Comparison of ENCODE assay signal across 19 mouse cellular contexts in genomic region chr5:32071314-32071713, GRCm38 (mm10).
DNase-seq lines count a peak whose midpoint lies in the region; ATAC-seq and TF ChIP-seq lines count a peak whose summit lies in the region.
"Had no signal": no experiment of that assay in that cellular context is flagged by ENCODE, and none has a peak within 500 bp of the region (broad histone marks: within the 10 kb centered on the region; RNA-seq: fewer than 3 reads in every experiment).

No protein-coding gene starts in this region.

- H3K4me3 ChIP-seq in limb, embryonic 14.5 days (replicated peaks; ENCODE audit: low read length), result no peak overlapping the region
- H3K4me3 ChIP-seq in midbrain, embryonic 10.5 days, result no peak overlapping the region
- H3K4me3 ChIP-seq: forebrain, embryonic 15.5 days; heart, embryonic 13.5 days; hindbrain, embryonic 15.5 days; liver, embryonic 15.5 days; neural tube, embryonic 15.5 days had no signal

- H3K4me2 ChIP-seq in limb, embryonic 14.5 days (replicated peaks; ENCODE audit: low read depth, low read length, severe bottlenecking), result no peak overlapping the region
- H3K4me2 ChIP-seq: forebrain, embryonic 15.5 days; heart, embryonic 13.5 days; hindbrain, embryonic 15.5 days; liver, embryonic 15.5 days; neural tube, embryonic 15.5 days had no signal

- H3K27me3 ChIP-seq in limb, embryonic 14.5 days (ENCODE audit: control insufficient read depth, insufficient read depth, low read length), result no peaks in the 10 kb centered on the region
- H3K27me3 ChIP-seq in midbrain, embryonic 10.5 days (ENCODE audit: low read depth, poor library complexity, severe bottlenecking), result no peaks in the 10 kb centered on the region
- H3K27me3 ChIP-seq: forebrain, embryonic 15.5 days; heart, embryonic 13.5 days; hindbrain, embryonic 15.5 days; liver, embryonic 15.5 days; neural tube, embryonic 15.5 days; Patski had no signal

- H3K36me3 ChIP-seq in limb, embryonic 14.5 days (ENCODE audit: control insufficient read depth, insufficient read depth, low read length), result no peaks in the 10 kb centered on the region
- no peaks in the 10 kb centered on the region for H3K36me3 ChIP-seq in midbrain, embryonic 10.5 days
- H3K36me3 ChIP-seq: forebrain, embryonic 15.5 days; heart, embryonic 13.5 days; hindbrain, embryonic 15.5 days; liver, embryonic 15.5 days; neural tube, embryonic 15.5 days had no signal

- 17% methylated on average over 4 of the region's 4 CpGs for WGBS in limb, embryonic 14.5 days
- 81% methylated on average over 4 of the region's 4 CpGs for WGBS in midbrain, embryonic 10.5 days

- H3K9me3 ChIP-seq in limb, embryonic 14.5 days (ENCODE audit: control insufficient read depth, low read length), result no peaks in the 10 kb centered on the region
- no peaks in the 10 kb centered on the region for H3K9me3 ChIP-seq in midbrain, embryonic 10.5 days (replicated peaks)
- H3K9me3 ChIP-seq: forebrain, embryonic 15.5 days; heart, embryonic 13.5 days; hindbrain, embryonic 15.5 days; liver, embryonic 15.5 days; neural tube, embryonic 15.5 days had no signal

- peak; percentile 45; the same call in 1 of the 2 replicates for ATAC-seq in frontal cortex, adult (ENCODE audit: low TSS enrichment)
- ATAC-seq in limb, embryonic 14.5 days (ENCODE audit: low FRiP score, low read depth), result no peak
- ATAC-seq: forebrain, embryonic 15.5 days; Patski had no signal

- H3K27ac ChIP-seq in limb, embryonic 14.5 days (replicated peaks; ENCODE audit: low read depth, low read length), result 0 out of 2 replicates have a peak overlapping the region, but pooled peaks have one; percentile 40
- H3K27ac ChIP-seq in midbrain, embryonic 10.5 days (replicated peaks), result no peak overlapping the region
- H3K27ac ChIP-seq: forebrain, embryonic 15.5 days; heart, embryonic 13.5 days; hindbrain, embryonic 15.5 days; liver, embryonic 15.5 days; neural tube, embryonic 15.5 days had no signal

- no peak for DNase-seq in frontal cortex, postnatal 10 days (ENCODE audit: low spot score in 2 of 2)
- peak; percentile 5 for DNase-seq in kidney, postnatal 10 days
- DNase-seq in kidney, adult 18-20 months, result no peak
- peak; percentile 55 for DNase-seq in NIH3T3 (ENCODE audit: low read depth)
- no peak for DNase-seq in limb, embryonic 14.5 days (ENCODE audit: low spot score)
- no peak for DNase-seq in midbrain, embryonic 10.5 days (ENCODE audit: low spot score)
- DNase-seq in adrenal gland, adult 2 months, result no peak
- DNase-seq: cerebellum, adult 11 months; kidney, adult 9 months; lung, postnatal 14 days; right cerebral cortex, postnatal 4 days; thymus, postnatal 36 days had no signal

- TF ChIP-seq POLR2A in limb, embryonic 14.5 days (IDR thresholded peaks at IDR 0.05; ENCODE audit: borderline replicate concordance, extremely low read depth, insufficient read depth, insufficient read length), result no peak

- H3K9ac ChIP-seq in limb, embryonic 14.5 days (ENCODE audit: low read depth, low read length, severe bottlenecking), result no peak overlapping the region
- H3K9ac ChIP-seq: forebrain, embryonic 15.5 days; heart, embryonic 13.5 days; hindbrain, embryonic 15.5 days; liver, embryonic 15.5 days; neural tube, embryonic 15.5 days had no signal

- peaks cover 13% of the 10 kb centered on the region for H3K4me1 ChIP-seq in limb, embryonic 14.5 days (ENCODE audit: control insufficient read depth, insufficient read depth, low read length)
- H3K4me1 ChIP-seq in midbrain, embryonic 10.5 days, result no peaks in the 10 kb centered on the region
- H3K4me1 ChIP-seq: forebrain, embryonic 15.5 days; hindbrain, embryonic 15.5 days; liver, embryonic 15.5 days; neural tube, embryonic 15.5 days had no signal

Comparison
In these comparisons a context has a peak if more than half of its experiments do, and no peak if none do; other contexts are left out.
1. DNase-seq: peak in kidney, postnatal 10 days (single experiment) and NIH3T3 (single experiment); none in frontal cortex, postnatal 10 days (0 of 2), kidney, adult 18-20 months (single experiment), limb, embryonic 14.5 days (single experiment), midbrain, embryonic 10.5 days (single experiment) and adrenal gland, adult 2 months (single experiment).